Mouse (Mus musculus): ENCODE data around the gene Rptor. TPM values are rescaled to one million over a fixed set of nuclear protein-coding genes. Genes with fewer than 3 reads are reported as not detected.

Rptor gene
- polyA plus RNA-seq, 1 experiment from 2014 or later: 18.6 TPM

- H3K27me3 ChIP-seq: no peaks in the 10 kb centered on the region
- peaks cover 26% of the 10 kb centered on the region for H3K4me1 ChIP-seq (replicated peaks)
- no peaks in the 10 kb centered on the region for H3K9me3 ChIP-seq
- no peak overlapping the region for H3K9ac ChIP-seq (replicated peaks)
- 58% methylated on average over 3 of the region's 3 CpGs for WGBS
- H3K4me3 ChIP-seq (replicated peaks): no peak overlapping the region
- H3K4me2 ChIP-seq: no peak overlapping the region
- no peaks in the 10 kb centered on the region for H3K36me3 ChIP-seq
- no peak for ATAC-seq (ENCODE audit: insufficient number of reproducible peaks, insufficient read depth, low FRiP score, low TSS enrichment, low read depth)
- H3K27ac ChIP-seq: no peak overlapping the region
Measured at GRCm38 (mm10) chr11:119627243-119627642, 24.5 kb downstream of the Rptor start.

GRCm38 (mm10) chr11:119629072-119629471, 26.4 kb downstream of the Rptor start:
- H3K27me3 ChIP-seq: no peaks in the 10 kb centered on the region
- H3K9ac ChIP-seq (replicated peaks): no peak overlapping the region
- no peaks in the 10 kb centered on the region for H3K36me3 ChIP-seq
- no peak for ATAC-seq (ENCODE audit: insufficient number of reproducible peaks, insufficient read depth, low FRiP score, low TSS enrichment, low read depth)
- no peak overlapping the region for H3K4me3 ChIP-seq (replicated peaks)
- no peak overlapping the region for H3K27ac ChIP-seq
- WGBS: 89% methylated on average over 3 of the region's 3 CpGs
- H3K4me2 ChIP-seq: no peak overlapping the region
- peaks cover 23% of the 10 kb centered on the region for H3K4me1 ChIP-seq (replicated peaks)
- H3K9me3 ChIP-seq: no peaks in the 10 kb centered on the region

GRCm38 (mm10) chr11:119630329-119630728, 27.6 kb downstream of the Rptor start:
- no peaks in the 10 kb centered on the region for H3K27me3 ChIP-seq
- H3K9ac ChIP-seq (replicated peaks): no peak overlapping the region
- H3K4me2 ChIP-seq: no peak overlapping the region
- H3K36me3 ChIP-seq: no peaks in the 10 kb centered on the region
- 69% methylated on average over 5 of the region's 5 CpGs for WGBS
- peaks cover 14% of the 10 kb centered on the region; the same call in 1 of the 2 replicates for H3K4me1 ChIP-seq (replicated peaks)
- H3K9me3 ChIP-seq: no peaks in the 10 kb centered on the region
- H3K4me3 ChIP-seq (replicated peaks): no peak overlapping the region
- ATAC-seq (ENCODE audit: insufficient number of reproducible peaks, insufficient read depth, low FRiP score, low TSS enrichment, low read depth): no peak
- H3K27ac ChIP-seq: no peak overlapping the region

- ATAC-seq (ENCODE audit: insufficient number of reproducible peaks, insufficient read depth, low FRiP score, low TSS enrichment, low read depth): no peak
- no peaks in the 10 kb centered on the region for H3K27me3 ChIP-seq
- H3K9ac ChIP-seq (replicated peaks): no peak overlapping the region
- 0 out of 2 replicates have a peak, but pooled peaks cover 6% of the 10 kb centered on the region for H3K4me1 ChIP-seq (replicated peaks)
- H3K36me3 ChIP-seq: no peaks in the 10 kb centered on the region
- 65% methylated on average over 3 of the region's 3 CpGs for WGBS
- H3K9me3 ChIP-seq: no peaks in the 10 kb centered on the region
- H3K27ac ChIP-seq: no peak overlapping the region
- H3K4me2 ChIP-seq: no peak overlapping the region
- H3K4me3 ChIP-seq (replicated peaks): no peak overlapping the region
Measured at GRCm38 (mm10) chr11:119631222-119631870, 28.6 kb downstream of the Rptor start.

- no peak overlapping the region for H3K9ac ChIP-seq (replicated peaks)
- no peak overlapping the region for H3K4me3 ChIP-seq (replicated peaks)
- peaks cover 16% of the 10 kb centered on the region for H3K4me1 ChIP-seq (replicated peaks)
- H3K4me2 ChIP-seq: no peak overlapping the region
- 88% methylated on average over 4 of the region's 4 CpGs for WGBS
- ATAC-seq (ENCODE audit: insufficient number of reproducible peaks, insufficient read depth, low FRiP score, low TSS enrichment, low read depth): no peak
- H3K27me3 ChIP-seq: no peaks in the 10 kb centered on the region
- no peaks in the 10 kb centered on the region for H3K9me3 ChIP-seq
- H3K36me3 ChIP-seq: no peaks in the 10 kb centered on the region
- H3K27ac ChIP-seq: no peak overlapping the region
Measured at GRCm38 (mm10) chr11:119636371-119636883, 33.7 kb downstream of the Rptor start.

- Histone ChIP-seq H3K36me3 (no peaks in the 10 kb centered on the region), H3K4me1 (replicated peaks) (peaks cover 16% of the 10 kb centered on the region), H3K27ac (0 out of 2 replicates have a peak overlapping the region, but pooled peaks have one; percentile 54), H3K4me2 (no peak overlapping the region), H3K4me3 (replicated peaks) (no peak overlapping the region), H3K27me3 (no peaks in the 10 kb centered on the region), H3K9me3 (no peaks in the 10 kb centered on the region), H3K9ac (replicated peaks) (no peak overlapping the region)
- WGBS: 82% methylated on average over 6 of the region's 6 CpGs
- ATAC-seq (ENCODE audit: insufficient number of reproducible peaks, insufficient read depth, low FRiP score, low TSS enrichment, low read depth): no peak
Measured at GRCm38 (mm10) chr11:119637519-119637918, 34.8 kb downstream of the Rptor start.

GRCm38 (mm10) chr11:119640491-119640890, 37.8 kb downstream of the Rptor start:
- no peak for ATAC-seq (ENCODE audit: insufficient number of reproducible peaks, insufficient read depth, low FRiP score, low TSS enrichment, low read depth)

GRCm38 (mm10) chr11:119641831-119642381, 39.2 kb downstream of the Rptor start:
- WGBS: 81% methylated on average over 9 of the region's 9 CpGs
- Histone ChIP-seq H3K4me1 (replicated peaks) (peaks cover 15% of the 10 kb centered on the region), H3K36me3 (no peaks in the 10 kb centered on the region), H3K27me3 (no peaks in the 10 kb centered on the region), H3K27ac (no peak overlapping the region), H3K4me3 (replicated peaks) (no peak overlapping the region), H3K9ac (replicated peaks) (no peak overlapping the region), H3K4me2 (no peak overlapping the region), H3K9me3 (no peaks in the 10 kb centered on the region)
- ATAC-seq (ENCODE audit: insufficient number of reproducible peaks, insufficient read depth, low FRiP score, low TSS enrichment, low read depth): no peak

More at GRCm38 (mm10) chr11:119640491-119640890, 37.8 kb downstream of the Rptor start:
- H3K4me3 ChIP-seq (replicated peaks): no peak overlapping the region
- no peaks in the 10 kb centered on the region for H3K36me3 ChIP-seq
- 88% methylated on average over 9 of the region's 9 CpGs for WGBS
- no peak overlapping the region for H3K27ac ChIP-seq
- H3K4me1 ChIP-seq (replicated peaks): peaks cover 16% of the 10 kb centered on the region
- H3K9ac ChIP-seq (replicated peaks): no peak overlapping the region
- H3K9me3 ChIP-seq: no peaks in the 10 kb centered on the region
- H3K27me3 ChIP-seq: no peaks in the 10 kb centered on the region
- H3K4me2 ChIP-seq: no peak overlapping the region

GRCm38 (mm10) chr11:119643347-119643746, 40.6 kb downstream of the Rptor start:
- H3K27me3 ChIP-seq: no peaks in the 10 kb centered on the region
- no peaks in the 10 kb centered on the region for H3K36me3 ChIP-seq
- H3K4me1 ChIP-seq (replicated peaks): peaks cover 6% of the 10 kb centered on the region; the same call in 1 of the 2 replicates
- H3K4me3 ChIP-seq (replicated peaks): no peak overlapping the region
- no peak overlapping the region for H3K27ac ChIP-seq
- no peaks in the 10 kb centered on the region for H3K9me3 ChIP-seq
- 89% methylated on average over 7 of the region's 7 CpGs for WGBS
- ATAC-seq (ENCODE audit: insufficient number of reproducible peaks, insufficient read depth, low FRiP score, low TSS enrichment, low read depth): no peak
- H3K4me2 ChIP-seq: no peak overlapping the region
- no peak overlapping the region for H3K9ac ChIP-seq (replicated peaks)

GRCm38 (mm10) chr11:119644140-119644539, 41.4 kb downstream of the Rptor start:
- H3K27ac ChIP-seq: 0 out of 2 replicates have a peak overlapping the region, but pooled peaks have one; percentile 23
- no peak overlapping the region for H3K4me2 ChIP-seq
- WGBS: 86% methylated on average over 7 of the region's 7 CpGs
- no peaks in the 10 kb centered on the region for H3K36me3 ChIP-seq
- no peaks in the 10 kb centered on the region; the same call in 1 of the 2 replicates for H3K4me1 ChIP-seq (replicated peaks)
- H3K27me3 ChIP-seq: no peaks in the 10 kb centered on the region
- no peaks in the 10 kb centered on the region for H3K9me3 ChIP-seq
- no peak overlapping the region for H3K9ac ChIP-seq (replicated peaks)
- ATAC-seq (ENCODE audit: insufficient number of reproducible peaks, insufficient read depth, low FRiP score, low TSS enrichment, low read depth): no peak
- H3K4me3 ChIP-seq (replicated peaks): no peak overlapping the region

- Histone ChIP-seq H3K36me3 (no peaks in the 10 kb centered on the region), H3K4me2 (no peak overlapping the region), H3K27me3 (no peaks in the 10 kb centered on the region), H3K4me1 (replicated peaks) (no peaks in the 10 kb centered on the region; the same call in none of the 2 replicates), H3K4me3 (replicated peaks) (no peak overlapping the region), H3K27ac (no peak overlapping the region), H3K9me3 (no peaks in the 10 kb centered on the region), H3K9ac (replicated peaks) (no peak overlapping the region)
- 87% methylated on average over 14 of the region's 14 CpGs for WGBS
- no peak for ATAC-seq (ENCODE audit: insufficient number of reproducible peaks, insufficient read depth, low FRiP score, low TSS enrichment, low read depth)
Measured at GRCm38 (mm10) chr11:119644612-119645379, 42.1 kb downstream of the Rptor start.
